Mouse (Mus musculus): Measurements from ENCODE around the gene Pigz. TPM values are rescaled to one million over a fixed set of nuclear protein-coding genes. Genes with fewer than 3 reads are reported as not detected.
A peak's percentile ranks its signal among the peaks of the same experiment; 100 is the strongest.

The Pigz gene
- 1 to 10 TPM in 1 of 2 experiments, under 1 TPM in 1; 0.23 to 1.0 TPM for total RNA-seq (2021)
- long read RNA-seq, experiment 1, result 0 reads
- long read RNA-seq, experiment 2, result 0 reads

DNA sequence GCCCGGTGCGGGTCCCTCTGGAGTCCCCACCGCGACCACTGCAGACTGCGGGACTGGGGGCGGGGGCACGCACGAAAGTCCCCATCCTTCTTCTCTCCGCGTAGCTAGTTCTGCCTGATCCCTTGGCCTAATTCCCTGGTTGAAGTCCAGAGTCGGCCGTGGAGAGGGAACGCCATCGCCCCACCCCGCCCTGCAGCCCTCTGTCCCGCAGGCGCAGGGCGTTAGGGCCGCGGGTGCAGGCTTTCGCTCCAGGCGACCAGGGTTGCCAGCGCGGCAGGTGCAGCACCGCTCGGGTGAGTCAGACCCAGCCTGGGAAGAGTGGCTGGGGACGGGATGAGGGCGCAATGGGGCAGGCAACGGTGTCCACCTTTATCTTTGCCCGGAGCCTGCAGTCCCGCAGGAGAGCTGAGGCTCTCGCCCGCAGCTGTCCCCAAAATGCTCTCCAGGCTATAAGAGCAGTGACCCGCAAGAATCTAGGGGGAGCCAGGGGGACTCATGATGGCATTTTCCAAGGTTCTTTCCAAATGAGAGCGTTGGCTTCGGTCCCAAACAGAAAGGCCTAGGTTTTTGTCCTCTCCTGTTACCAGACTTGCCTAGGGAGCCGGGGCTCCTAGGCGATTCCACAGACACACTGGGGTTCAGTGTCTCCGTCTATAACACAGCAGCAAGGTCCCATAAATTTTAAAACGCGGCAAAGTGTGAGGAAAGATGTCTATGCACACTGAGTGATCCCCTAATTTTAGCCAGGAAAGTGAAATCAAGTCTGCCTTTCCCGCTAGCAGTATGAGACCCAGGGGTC is at the start of gene Pigz:
Pigz (plus strand) TSS at position 101 of the 799 bp plus-strand sequence.
- peak; percentile 70 to 71 for DNase-seq

DNA sequence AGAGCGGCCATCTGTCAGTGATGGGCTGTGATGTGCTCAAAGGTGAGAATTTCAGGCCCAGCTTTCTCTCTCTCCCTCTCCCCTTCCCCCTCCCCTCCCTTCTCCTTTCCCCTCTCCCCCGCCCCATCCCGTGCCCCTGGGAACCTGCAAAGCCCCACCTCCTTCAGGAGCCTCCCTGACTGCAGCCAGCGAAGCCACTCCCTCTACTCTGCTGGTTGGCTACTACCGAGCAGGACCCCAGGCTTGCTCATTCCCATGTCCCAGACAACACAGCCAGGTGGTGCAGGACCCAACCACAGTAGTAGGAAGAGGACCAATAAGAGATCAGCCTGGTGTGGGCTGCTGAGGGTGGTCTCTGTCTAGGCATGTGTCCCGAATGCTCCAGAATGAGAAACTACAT is 49.7 kb upstream of the Pigz start:
- DNase-seq, result no peak

DNA sequence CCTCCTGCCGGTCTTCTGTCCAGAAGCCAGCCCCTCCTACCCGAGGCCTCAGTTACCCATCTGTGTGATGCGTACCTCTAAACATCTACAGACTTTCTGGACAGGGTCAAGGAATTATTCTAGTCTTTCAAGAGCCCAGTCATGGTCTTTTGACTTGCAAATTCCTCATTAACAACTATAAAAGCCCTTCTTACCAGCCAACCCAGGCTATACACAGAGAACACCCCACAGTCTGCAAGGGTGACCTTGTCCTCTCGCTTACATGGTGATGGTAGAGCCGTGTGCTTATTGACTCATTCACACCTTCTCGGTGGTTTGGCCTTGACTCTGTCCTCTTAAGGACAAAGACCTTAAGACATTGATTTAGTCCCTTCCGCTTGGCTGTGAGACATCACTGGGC is 42.7 kb upstream of the Pigz start:
- DNase-seq, result no peak

DNA sequence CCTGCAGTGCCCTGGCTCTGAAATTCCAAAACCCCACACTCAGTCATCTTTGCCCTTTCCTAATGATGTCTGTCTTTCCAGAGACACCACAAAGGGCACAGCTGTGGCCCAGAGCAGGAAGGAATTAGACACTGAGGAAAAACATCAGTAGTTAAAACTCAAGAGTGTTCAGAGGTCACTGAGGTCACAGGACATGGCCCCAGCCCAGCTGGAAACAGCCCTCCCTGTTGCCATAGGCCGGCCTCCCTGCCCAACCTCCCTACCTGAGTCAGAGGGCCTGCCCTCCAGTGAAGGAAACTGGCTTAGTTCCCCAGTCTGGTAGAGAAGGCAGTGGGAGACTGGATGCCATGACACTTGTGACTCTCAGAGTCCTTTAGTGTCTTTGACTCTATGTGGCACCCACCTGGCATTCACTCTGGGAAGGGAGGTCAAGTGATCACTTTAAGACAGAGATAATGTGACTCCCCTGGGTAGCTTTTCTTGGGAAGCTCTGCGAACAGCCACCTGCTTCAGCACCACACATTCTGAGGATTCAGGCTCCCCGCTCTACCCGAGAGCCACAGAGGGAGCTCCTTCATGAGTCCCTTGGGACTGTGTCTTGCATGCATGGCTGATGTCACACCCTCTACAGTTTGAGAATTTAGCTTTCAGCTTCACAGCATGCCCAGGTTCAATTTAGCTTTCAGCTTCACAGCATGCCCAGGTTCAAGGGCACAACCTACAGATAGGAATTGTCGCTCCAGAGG is 40.1 kb upstream of the Pigz start:
- DNase-seq, result no peak

DNA sequence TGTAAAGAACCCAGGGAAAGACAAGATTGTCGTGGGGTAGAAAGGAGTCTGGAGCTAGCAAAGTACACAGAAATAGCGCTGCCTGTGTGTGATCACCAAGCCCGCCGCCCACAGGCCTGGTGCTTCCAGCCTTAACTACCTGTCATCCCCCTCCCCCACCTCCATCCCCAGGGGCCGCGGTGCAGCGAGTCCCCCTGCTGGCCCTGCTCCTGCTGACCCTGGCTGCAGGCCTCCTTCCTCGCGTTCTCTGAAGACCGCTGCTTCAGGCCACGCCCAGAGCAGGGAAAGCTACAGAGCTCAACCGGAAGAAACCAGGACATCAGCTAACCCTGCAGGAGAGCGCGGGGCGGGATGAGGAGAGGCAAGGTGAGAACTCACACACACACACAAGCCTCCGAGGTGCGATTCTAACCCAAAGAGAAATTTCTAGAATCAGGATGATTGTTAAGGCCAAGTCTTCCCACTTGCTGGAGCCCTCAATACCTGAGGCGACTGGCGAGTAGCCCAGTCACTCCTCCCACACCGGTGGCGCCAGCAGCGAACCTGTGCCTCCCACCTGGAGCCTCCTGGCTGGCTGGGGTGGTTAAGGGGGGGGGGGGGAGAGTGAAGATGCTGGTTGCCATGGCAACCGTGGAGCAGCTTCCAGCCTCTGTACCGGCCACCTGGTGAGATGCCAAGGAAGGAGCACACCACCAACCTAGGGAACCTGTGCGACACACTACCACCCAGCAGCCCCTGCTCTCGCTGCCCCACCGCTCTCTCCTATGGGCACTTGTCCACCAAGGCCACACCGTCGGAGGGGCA is 36.5 kb upstream of the Pigz start:
- DNase-seq, result peak; percentile 17 to 36

DNA sequence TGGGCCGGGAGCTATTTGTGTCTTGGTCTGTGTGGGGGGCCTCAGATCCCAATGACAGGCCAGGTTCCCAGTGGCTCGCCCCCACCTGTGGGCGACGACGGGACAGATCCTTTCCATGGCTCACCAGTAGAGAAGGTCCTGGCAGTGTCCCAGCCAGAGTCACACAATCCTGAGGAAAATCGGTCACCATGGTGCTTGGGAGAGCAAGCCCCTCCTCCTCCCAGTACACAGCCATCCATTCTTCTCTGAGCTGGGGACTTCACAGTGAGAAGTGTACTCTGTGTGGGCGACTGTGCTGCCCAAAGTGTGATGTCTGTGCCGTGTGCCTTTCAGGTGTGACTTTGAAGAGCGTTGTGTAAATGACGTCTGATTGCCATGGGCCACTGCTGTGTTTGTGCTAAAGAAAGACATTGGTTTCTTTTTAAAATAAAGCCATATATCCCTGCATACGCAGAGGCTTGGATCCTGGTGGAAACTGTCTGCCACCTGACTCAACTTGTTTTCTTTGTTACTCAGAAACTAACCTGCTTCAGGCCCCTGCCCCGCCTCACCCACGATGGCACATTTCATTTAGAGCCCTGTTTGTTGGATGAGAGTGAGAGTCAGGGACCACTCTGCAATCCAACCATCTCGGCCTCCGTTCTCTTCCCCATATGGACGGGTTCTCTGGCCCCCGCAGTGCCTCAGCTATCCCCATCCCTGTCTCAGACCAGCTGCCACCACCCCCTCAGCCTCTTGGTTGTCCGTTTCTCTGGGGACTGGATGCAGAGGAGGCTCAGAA is 34.9 kb upstream of the Pigz start:
- no peak for DNase-seq

DNA sequence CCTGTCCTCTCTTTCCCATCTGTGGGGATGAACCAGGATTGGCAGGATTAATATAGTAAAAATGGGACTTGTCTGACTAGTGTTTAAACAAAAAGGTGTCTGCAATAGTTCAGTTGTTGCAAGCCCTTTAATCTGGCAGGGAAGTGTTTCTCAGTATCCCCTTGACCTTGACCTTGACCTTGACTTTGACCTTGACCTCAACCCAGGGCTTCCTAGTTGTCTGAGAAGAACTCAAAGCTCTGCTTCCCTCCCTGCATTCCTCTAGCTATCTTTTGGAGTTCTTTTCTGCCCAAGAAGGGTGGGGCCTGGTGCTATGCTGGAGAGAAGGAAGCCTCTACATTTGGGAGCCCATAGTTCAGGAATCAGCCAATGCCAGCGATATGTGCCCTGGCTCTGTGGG is 31.8 kb upstream of the Pigz start:
- no peak for DNase-seq

DNA sequence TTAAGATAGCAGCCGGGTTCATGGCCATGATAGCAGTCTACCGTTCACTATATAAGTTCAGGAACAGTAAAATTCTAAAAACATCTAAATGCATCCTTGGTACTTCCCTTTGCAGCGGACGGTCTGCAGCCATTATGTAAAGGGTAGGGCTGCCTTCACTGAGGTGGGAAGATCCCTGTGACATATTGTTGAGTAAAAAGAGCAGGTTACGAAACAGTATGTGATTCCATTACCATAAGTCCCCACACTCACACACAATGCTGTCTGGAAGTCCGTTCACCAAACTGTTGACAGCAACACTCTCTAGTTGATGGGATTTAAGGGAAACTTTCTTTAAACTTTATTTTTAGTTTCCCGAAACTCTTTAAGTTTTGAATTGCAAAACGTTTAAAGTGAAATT is 30.4 kb upstream of the Pigz start:
- DNase-seq, result no peak

DNA sequence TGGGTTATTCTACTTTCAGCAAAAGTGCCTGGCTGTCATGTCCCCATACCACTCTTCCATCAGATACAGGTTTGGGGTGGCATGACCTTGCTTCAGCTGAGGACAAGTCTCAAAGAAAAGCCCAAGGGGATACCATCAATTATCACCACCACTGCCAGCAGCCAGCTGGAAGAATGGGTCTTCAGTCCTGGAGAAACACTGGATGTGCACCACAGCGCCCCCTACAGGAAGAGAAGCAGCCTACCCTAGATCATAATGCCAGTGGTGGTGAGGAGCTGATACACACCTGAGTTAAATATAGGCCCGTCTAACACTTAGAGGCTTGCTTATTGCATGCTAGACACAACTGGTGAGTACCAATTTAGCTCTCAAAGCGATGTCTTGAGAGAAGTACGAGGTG is 28.3 kb upstream of the Pigz start:
- no peak for DNase-seq

DNA sequence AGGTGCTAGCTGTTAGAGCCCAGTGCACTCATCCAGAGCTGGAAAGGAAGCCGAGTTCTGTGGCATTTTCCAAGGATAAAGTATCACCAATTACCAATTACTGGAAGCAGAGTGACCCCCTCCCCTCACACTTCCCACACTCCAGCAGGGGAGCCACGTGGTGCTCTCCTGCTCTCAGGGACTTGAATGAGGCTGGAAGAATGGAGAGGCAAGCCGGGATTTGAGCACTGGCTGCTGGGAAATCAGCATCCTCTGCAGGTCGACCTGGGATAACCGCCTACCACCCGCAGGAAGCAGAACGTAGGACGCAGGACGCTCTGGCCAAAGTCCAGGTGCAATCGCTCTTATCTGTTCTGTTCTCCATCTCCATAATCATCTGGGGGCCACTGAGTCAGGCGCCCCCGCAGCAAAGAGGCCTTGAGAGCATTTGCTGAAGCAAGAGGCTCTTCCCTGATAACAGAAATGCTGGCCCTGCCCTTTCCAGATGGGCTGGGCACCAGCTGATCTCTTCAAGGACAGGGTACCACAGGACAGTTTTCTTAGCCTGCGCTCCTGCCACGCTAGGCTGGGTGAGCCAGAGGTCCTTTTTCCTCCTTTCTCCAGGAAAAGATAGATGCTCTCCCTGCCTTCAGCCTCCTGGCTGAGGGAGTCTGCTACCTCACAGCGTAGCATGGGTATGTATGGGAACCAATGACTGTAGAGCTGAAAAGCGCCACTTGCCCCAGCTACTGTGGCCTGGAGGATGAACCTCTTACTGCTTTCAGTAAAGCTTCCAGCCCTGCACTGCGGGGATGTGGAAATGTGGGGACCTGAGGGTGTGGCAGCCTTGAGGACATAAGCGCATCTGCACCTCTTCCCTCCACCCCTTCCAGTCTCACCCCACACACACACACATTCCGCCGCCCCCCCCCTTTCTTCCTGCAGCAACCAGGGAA is 27.5 kb upstream of the Pigz start:
- DNase-seq, result peak; percentile 28 to 47

DNA sequence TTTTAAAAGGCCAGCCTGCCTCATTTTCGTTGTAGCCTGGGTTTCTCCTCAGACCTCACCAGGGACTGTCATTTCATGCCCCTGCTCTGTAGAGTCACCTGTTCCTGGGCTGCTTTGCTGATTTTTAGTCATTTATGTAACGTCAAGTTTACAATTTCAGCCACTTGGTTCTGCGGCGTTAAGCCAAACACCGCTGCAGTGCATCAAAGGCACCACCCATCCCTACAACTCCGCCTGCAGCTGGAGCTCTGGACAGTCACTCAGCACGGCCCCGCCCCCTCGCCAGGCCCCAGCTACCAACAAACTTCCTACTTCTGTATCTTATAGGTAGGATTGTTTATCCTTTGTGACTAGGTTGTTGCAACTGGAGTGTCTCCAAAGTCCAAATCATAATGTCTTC is 26.8 kb upstream of the Pigz start:
- DNase-seq, result peak; percentile 48 to 68

DNA sequence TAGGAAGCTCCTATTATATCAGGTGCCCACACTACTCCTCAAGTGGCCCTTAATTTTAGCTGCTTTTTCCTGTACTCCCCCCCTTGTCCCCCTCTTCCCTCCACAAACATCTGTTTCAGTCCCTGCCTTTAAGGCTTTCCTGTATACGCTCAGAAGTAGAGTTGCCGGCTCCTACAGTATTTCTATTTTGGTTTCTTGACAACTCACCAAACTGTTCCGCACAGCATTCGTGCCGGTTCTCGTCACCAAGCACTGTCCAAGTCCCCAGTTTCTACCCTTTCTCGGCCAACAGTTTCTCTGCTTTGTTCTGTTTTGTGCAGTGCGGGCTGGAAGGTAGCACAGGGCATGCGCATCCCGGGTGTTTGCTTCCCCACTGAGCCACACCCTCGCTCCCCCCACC is 24.7 kb upstream of the Pigz start:
- no peak for DNase-seq

DNA sequence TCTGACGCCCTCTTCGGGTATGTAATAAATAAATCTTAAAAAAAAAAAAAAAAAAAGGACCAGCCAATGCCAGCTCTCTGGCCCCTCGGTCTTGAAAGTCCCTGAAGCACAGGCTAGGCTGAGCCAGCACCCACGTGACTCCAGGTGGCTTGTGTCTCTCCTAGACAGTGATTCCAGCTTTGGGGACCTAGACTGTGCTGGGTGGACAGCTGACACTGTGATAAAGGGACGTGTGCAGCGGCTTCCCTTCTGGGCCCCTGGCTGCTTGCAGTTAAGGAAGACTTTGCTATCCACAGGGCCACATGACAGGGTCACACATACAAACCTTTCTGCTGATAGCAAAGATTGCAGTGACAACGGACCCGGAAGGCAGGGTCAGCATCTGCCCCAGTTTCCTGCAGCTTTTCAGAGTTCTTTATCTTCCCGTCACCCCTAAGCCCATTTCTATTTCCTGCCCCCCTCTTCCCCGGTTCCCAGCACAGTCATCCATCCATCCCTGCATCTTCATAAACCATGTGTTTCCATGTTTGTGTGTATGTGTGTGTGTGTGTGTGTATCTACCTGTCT is 23.3 kb upstream of the Pigz start:
- peak in 1 of 2 experiments; percentile 18 for DNase-seq

DNA sequence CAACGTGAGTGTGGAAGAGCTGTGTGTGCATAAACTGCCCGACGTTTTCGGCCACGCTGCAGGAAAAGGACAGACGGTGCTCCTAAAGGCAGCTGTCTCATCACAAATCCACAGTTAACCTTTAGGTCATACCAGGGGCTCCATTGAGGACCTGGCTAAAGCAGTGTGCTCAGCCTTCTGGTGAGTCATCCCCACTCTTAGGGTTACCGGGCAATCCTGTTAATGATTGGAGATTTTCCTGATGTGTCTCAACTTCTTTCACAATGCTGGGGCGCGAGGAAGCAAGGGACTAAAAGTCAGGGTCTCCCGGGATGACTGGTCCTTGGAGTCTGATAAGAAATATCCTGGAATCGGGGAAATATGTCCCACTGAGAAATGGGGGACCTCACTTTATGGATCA is 15.9 kb upstream of the Pigz start:
- no peak for DNase-seq

DNA sequence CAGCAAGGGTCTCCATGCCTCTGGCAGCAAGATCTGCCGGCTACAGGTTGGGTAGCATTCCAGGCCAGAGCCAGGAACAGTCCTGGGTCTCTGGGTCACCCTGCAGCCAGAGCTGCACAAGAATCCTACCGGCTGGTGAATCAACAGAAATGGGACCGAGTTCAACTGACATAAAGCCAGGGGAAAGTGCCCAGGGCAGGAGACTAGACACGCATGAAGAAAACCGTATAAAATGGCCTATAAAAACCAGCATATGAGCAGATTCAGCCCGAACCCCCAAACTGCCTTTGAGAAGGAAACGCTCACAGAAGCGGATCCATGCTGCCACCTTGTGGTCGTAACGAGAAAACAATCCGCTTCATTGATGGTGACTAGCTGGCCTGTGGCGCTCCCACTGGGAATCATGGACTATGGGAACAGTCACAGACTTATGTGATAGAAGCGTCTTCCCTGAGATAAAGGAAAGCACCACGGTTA is 15.4 kb upstream of the Pigz start:
- peak; percentile 73 to 81 for DNase-seq

DNA sequence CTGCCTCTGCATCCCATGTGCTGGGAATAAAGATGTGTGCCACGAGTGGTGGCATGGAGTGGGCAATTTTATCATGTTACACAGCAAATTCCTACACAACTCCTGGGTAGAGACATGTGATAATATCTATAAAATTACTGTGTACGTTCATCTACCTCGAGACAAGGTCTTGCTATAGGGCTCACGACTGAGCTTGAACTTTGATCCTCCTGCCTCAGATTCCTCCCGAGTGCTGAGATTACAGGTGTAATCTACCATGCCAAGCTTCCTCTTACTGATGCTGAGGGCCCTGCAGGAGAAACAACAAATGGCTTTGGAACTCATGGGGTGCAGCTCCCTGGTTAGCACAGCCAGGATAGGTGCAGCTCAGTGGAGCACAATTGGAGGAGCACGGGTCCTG is 9.3 kb upstream of the Pigz start:
- DNase-seq, result no peak

DNA sequence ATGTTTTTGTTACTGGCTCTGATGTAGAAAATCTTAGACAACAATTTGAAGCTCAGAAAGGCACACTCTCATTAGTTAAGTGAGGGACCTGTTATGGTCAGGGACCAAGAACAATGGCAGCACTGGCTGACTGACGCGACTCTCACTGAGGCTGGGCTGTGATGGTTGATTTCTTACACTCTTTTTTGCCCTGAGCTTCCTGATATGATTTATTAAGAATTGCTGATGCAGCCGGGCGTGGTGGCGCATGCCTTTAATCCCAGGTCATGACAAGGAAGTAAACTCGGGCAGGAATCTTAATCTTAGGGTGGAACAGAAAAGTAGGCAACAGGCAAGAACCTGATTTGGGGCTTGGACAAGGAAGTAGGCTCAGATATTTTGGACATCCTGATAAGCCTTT is 7.6 kb upstream of the Pigz start:
- no peak for DNase-seq

DNA sequence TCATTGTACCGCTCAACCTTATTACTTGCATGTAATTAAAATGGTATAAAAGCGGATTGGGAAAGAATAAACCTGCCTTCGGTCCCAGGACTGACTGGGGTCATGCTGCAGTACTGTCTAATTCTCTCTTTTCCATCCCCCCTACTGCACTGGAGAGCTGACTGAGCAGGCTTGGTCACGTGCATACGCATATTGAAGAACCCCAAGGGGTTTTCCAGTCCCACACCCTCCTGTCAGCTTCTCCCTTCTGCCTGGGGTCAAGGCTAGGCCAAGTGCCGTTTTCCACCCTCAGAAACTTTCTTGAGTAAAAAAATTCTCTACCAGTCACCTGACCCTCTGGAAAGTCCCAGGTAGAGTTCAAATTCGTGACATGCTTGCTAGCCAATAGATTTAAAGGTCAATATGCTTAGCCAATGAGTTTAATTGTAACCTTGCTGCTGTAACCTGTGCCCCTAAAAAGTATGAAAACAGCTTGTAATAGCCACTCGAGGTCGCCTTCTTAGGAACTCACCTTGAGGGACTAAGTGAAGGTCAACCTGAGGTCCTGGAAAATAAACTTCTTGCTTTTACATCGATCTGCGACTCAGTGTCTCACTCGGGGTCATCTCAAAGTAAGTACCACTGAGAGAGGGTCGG is 7.0 kb upstream of the Pigz start:
- DNase-seq, result no peak

DNA sequence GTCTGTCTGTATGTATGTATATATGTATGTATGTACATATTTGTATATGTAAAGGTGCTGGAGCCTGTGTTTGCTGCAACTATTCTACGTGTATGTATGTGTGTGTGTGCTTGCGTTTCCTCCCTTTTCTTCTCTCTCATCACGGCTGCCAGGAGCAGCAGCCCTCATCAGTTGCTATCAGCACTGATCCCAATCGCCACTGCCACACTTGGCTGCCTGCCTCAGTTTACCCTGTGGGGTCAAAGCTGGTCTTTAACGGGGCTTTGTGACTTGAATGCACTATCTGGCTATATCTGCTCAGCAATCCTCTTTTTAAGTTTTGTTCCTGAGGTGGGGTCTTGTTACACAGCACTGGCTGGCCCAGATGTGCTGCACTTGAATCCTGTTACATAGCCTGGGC is 6.2 kb upstream of the Pigz start:
- DNase-seq, result no peak

DNA sequence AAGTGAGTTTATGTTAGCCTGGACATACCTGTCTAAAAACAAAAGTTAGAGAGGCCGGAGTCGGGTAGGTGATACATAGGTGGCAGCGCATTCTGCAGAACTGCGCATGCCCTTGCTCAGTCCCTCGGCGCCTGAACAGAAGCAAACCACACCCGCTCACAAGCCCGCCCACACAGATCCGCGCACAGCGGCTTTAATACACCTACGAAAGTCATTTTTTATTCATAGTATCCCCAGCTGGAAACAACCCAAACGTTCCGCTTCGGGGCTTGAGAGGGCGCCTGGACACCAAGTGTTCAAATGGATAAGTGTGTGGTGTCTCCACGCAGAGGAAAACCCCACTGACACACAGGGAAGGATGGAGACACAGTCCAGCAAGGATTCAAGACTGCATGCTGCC is 2.3 kb upstream of the Pigz start:
- no peak for DNase-seq

Measured in adrenal gland, postnatal 36 days (tissue).